Mouse (Mus musculus) testis, adult 2 months (tissue): Measurements from ENCODE around the gene Ddit4.

ENCODE experiments used
- CTCF ChIP-seq: fragments of 200-500 bp; IDR thresholded peaks from 2 replicates; pipeline ENCODE4 v1.5.1; 2012; ENCODE audit warnings: low read depth, mild to moderate bottlenecking, inconsistent platforms, low read length, moderate library complexity; ENCODE audit not compliant: control insufficient read depth, insufficient read depth, insufficient replicate concordance
- POLR2A ChIP-seq: fragments of 200-500 bp; IDR thresholded peaks from 2 replicates; pipeline ENCODE4 v1.6.1; 2012; ENCODE audit warnings: low read depth, mild to moderate bottlenecking, inconsistent platforms, low read length, moderate library complexity; ENCODE audit not compliant: control insufficient read depth

GRCm38 (mm10) chr10:59963609-59964008 lies 12.0 kb upstream of the Ddit4 start:
- TF ChIP-seq CTCF = no peak
- no peak for TF ChIP-seq POLR2A
